Mouse (Mus musculus): ENCODE results near the gene Btbd35f19.
"Not testable (repeated sequence)": the region's sequence is repeated elsewhere in the genome, so short reads cannot be mapped to it uniquely, and the experiment has no call there.

Gene Btbd35f19

GRCm38 (mm10) chrX:31383818-31384217, at the start of gene Btbd35f19:
Gene Btbd35f19 (minus strand): TSS chrX:31383918.
- CTCF ChIA-PET: not testable (repeated sequence)

GRCm38 (mm10) chrX:31341924-31342323, 41.8 kb downstream of the Btbd35f19 start:
- CTCF ChIA-PET: not testable (repeated sequence)

GRCm38 (mm10) chrX:31336154-31336553, 47.6 kb downstream of the Btbd35f19 start, which contains the start of gene Btbd35f26:
Gene Btbd35f26 (plus strand): TSS chrX:31336454.
- CTCF ChIA-PET: not testable (repeated sequence)
